Mouse (Mus musculus) layer of hippocampus, adult 9-10 months (tissue): ENCODE measurements at regions not wholly inside any gene's neighbourhood (a gene's known extent, or its start where the extent isn't known, plus 50 kb on each side); places are given as distances from the start of the nearest gene placed in this dataset.

ENCODE experiments used
- DNase-seq: peaks from one replicate; pipeline ENCODE4 v3.0.0; 2022; ENCODE audit warnings: low spot score

- peak; percentile 5 for DNase-seq
Observed at GRCm38 (mm10) chr12:92152043-92152921, 303.3 kb upstream of the Sel1l start.

- DNase-seq = no peak
Observed at GRCm38 (mm10) chr12:92137539-92137938, 288.6 kb upstream of the Sel1l start.

GRCm38 (mm10) chr12:92127648-92128047 lies 278.7 kb upstream of the Sel1l start:
- DNase-seq = no peak

- no peak for DNase-seq
Observed at GRCm38 (mm10) chr12:92120164-92120815, 271.3 kb upstream of the Sel1l start.

- no peak for DNase-seq
Observed at GRCm38 (mm10) chr12:92109615-92110014, 260.7 kb upstream of the Sel1l start.

GRCm38 (mm10) chr12:92100080-92100479 lies 251.1 kb upstream of the Sel1l start:
- no peak for DNase-seq

- no peak for DNase-seq
Observed at GRCm38 (mm10) chr12:92092794-92093365, 243.9 kb upstream of the Sel1l start.

GRCm38 (mm10) chr12:92073209-92073608 lies 224.3 kb upstream of the Sel1l start:
- peak; percentile 26 for DNase-seq

GRCm38 (mm10) chr12:92062731-92063130 lies 213.8 kb upstream of the Sel1l start:
- no peak for DNase-seq

GRCm38 (mm10) chr12:92040481-92040880 lies 191.5 kb upstream of the Sel1l start:
- DNase-seq = no peak

- no peak for DNase-seq
Observed at GRCm38 (mm10) chr12:92029192-92029591, 180.2 kb upstream of the Sel1l start.

GRCm38 (mm10) chr12:92028354-92028753 lies 179.4 kb upstream of the Sel1l start:
- no peak for DNase-seq

GRCm38 (mm10) chr12:92024461-92025218 lies 175.7 kb upstream of the Sel1l start:
- DNase-seq = no peak

GRCm38 (mm10) chr12:92019593-92020224 lies 170.8 kb upstream of the Sel1l start:
- DNase-seq = no peak

GRCm38 (mm10) chr12:92015373-92015772 lies 166.4 kb upstream of the Sel1l start:
- no peak for DNase-seq

- DNase-seq = no peak
Observed at GRCm38 (mm10) chr12:92013979-92014378, 165.0 kb upstream of the Sel1l start.

- peak; percentile 48 for DNase-seq
Observed at GRCm38 (mm10) chr12:92013244-92013643, 164.3 kb upstream of the Sel1l start.

GRCm38 (mm10) chr12:92004391-92005094 lies 155.6 kb upstream of the Sel1l start:
- DNase-seq = no peak

- DNase-seq = no peak
Observed at GRCm38 (mm10) chr12:91999031-91999430, 150.1 kb upstream of the Sel1l start.

- no peak for DNase-seq
Observed at GRCm38 (mm10) chr12:91997404-91997803, 148.4 kb upstream of the Sel1l start.

- no peak for DNase-seq
Observed at GRCm38 (mm10) chr12:91995545-91995944, 146.6 kb upstream of the Sel1l start.
